Mouse (Mus musculus) embryo, embryonic 11 days (tissue): ENCODE results near the gene Cipc.

Experiments
- DNase-seq: peaks from one replicate; pipeline ENCODE4 v3.0.0-alpha.2; 2015

Gene Cipc

DNA sequence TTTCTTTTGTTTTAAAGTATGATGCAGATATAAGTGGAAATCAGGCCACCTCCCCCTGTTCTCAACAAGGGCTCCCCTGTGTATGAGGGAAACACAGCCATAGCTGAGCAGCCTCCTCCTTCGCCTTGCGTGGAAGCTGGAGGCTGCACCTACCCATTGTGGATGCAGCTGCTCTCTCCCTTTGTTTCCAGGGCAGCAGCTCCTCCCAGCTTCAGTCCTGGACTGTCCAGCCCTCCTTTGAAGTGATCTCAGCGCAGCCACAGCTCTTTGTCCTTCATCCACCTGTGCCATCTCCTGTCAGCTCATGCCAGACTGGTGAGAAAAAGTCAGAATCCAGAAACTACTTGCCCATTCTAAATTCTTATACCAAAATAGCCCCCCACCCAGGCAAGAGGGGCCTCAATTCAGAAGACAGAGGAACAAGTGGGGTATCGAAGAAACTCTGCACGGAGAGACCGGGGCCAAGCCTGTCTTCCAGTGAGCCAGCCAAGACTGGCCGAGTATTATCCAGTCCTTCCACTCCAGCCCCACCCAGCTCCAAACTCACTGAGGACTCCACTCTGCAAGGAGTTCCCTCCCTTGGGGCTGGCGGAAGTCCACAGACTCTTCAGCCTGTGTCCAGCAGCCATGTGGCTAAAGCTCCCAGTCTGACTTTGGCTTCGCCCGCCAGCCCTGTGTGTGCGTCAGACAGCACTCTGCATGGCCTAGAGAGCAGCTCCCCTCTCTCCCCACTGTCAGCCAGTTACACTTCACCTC, 14.9 kb downstream of the Cipc start:
- DNase-seq = no peak

GRCm38 (mm10) chr12:86964278-86965057, 17.6 kb downstream of the Cipc start:
- DNase-seq = no peak

GRCm38 (mm10) chr12:86965237-86965799, 18.5 kb downstream of the Cipc start:
- DNase-seq = no peak

DNA sequence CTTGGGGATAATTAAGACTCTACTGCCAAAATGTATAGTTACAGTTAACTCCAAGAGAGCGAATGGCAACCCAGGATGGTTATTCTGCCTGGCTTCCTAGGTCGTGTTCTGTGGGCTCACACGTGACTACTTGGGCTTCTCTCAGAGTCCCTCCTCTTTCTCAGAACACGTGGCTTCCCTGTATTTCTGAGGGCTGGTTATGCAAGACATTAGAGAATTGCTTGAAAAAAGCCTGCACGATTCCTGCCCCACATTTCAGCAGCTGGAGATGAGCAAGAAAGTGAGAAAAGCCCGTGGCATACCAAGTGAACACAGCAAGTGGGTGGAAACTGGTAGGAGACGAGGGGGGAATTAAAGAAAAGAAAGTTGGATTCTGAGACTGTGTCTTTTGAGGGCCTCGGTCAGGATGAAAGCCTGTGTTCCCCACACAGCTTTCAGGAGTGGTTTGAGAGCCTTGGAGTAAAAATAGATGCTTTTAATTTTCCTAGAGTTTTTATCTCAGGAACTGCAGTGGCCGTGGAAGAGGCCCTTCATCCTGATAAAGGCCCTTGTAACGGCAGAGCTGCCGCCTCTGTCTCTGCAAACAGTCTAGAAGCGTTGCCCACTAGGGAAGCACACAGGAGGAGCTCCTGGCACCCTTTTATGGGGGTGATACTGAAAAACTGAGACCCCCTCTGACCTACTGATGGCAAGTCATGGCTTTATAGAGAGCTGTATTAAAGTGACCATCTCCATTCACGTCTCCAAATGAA, 21.8 kb downstream of the Cipc start:
- no peak for DNase-seq

- DNase-seq = no peak
These were observed 22.4 kb downstream of the Cipc start for GRCm38 (mm10) chr12:86969220-86969601.

- DNase-seq = no peak
These were observed 24.2 kb downstream of the Cipc start for GRCm38 (mm10) chr12:86971089-86971488.

DNA sequence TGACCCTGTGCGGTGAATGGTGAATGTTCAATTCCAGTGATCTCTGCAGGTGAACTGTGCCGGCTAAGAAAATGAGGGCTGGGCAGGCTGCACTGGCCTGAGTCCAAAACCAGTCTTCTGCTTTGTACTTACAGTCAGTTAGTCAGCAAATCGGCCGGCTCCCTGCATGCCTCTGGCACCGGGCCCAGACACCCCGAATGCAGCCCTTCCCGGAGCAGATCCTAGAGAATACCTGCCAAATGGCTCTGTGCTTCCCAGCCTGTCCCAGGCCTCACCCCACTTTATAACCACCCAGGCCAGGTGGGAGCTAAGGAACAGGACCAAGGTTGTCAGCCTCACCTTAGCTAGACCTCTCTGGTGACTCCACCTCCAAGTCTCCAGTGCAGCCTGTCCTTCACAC, 26.4 kb downstream of the Cipc start:
- DNase-seq = no peak

DNA sequence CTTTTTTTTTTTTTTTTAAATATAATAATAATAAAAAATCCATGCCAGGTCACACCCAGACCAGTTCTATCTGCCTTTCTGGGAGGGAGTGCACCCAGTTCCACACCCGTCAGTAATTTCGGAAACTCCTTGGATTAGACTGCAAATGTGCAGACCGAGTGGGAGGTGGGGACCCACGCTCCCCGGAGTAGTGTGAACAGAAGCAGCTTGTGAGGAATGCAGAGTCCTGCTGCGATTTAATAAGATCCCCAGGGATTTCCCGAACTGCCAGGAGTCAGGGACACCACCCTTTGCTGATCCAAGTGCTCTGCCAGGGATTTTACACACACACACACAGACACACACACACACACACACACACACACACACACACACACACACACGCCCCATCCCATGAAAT, 26.9 kb downstream of the Cipc start:
- no peak for DNase-seq

GRCm38 (mm10) chr12:86974387-86975288, 27.8 kb downstream of the Cipc start:
- DNase-seq = peak; percentile 70

DNA sequence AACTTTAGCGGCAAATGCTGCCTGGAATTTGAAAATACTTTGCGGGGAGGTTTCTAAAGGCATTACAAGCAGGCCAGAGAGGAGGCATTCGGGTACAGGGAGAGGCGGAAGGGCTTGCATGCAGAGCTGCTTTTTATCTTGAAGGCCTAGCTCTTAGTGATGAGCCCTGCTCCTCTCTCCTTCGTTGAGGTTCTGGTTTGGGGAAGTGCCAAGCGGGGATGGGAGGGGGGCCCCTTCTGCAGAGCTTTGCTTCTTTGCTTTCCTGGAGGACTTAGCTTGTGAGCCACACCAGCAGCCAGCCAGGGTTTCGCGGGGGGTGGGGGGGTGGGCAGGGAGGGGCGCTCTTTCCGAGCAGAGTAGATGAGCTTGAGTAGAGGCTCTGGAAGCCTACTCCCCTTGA, 28.9 kb downstream of the Cipc start:
- DNase-seq = no peak

- no peak for DNase-seq
These were observed 29.8 kb downstream of the Cipc start for GRCm38 (mm10) chr12:86976511-86977168.

GRCm38 (mm10) chr12:86977833-86978232, 31.0 kb downstream of the Cipc start:
- DNase-seq = no peak

DNA sequence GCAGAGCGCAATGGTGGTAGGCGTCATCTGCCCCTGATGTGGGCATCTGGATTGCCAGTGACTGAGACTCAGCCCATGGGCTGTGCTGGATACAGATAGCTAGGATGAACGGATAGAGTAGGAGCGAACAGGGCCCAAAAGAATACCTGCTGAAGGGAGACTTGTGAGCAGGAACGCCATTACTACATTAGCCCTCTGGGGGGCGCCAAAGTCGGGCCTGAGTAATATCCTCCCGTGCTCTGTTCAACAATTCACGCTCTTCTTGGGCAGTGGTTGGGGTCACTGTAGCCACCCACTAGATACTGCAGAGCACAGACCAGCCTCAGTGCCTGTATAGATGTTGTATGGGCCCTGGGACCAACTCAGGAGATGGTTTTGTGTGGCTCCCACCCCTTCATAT, 34.3 kb downstream of the Cipc start:
- DNase-seq = no peak

- peak; percentile 86 for DNase-seq
These were observed 36.8 kb downstream of the Cipc start for GRCm38 (mm10) chr12:86983470-86984193.

DNA sequence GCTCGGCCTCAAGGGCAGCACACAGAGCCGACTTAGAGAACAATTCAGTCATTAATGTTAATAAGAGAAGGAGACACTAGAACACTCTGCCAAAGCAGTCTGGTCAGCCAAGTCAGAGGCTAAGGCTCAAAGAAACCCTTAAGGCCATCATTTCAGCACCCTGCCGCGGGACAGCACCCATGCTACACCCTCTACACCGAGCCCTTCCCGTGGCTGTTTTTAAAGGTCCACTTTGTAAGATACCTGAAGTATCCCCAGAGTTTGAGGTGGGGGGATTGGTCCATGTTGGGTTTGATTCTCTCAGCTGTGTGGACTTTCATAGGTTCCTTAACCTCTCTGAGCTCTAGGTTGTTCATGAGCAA, 37.3 kb downstream of the Cipc start:
- DNase-seq = peak; percentile 75

- DNase-seq = no peak
These were observed 39.7 kb downstream of the Cipc start for GRCm38 (mm10) chr12:86986562-86986961.

- no peak for DNase-seq
These were observed 41.4 kb downstream of the Cipc start for GRCm38 (mm10) chr12:86988227-86988626.

DNA sequence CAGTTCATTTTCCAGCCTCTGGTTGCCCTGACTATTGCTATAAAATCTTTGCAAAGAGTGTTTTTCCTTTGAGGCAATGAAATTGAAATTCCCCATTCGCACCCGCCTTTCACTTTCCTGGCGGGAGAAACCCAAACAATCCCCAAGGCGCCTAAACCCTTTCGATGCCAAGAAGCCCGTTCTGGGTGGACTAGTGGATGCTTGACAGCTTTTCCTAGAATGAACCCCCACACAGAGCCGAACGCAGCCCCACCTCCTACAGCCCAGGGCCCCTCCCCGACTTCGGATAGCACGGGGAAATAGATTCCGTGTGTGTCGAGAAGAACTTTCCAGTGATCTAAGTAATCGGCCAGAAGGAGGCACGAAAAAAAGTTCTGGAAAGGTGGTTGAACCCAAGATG, 42.5 kb downstream of the Cipc start:
- no peak for DNase-seq

GRCm38 (mm10) chr12:86989890-86990754, 43.3 kb downstream of the Cipc start, which contains the start of gene Zdhhc22:
Zdhhc22 (minus strand) TSS chr12:86990430.
- DNase-seq = peak; percentile 83

DNA sequence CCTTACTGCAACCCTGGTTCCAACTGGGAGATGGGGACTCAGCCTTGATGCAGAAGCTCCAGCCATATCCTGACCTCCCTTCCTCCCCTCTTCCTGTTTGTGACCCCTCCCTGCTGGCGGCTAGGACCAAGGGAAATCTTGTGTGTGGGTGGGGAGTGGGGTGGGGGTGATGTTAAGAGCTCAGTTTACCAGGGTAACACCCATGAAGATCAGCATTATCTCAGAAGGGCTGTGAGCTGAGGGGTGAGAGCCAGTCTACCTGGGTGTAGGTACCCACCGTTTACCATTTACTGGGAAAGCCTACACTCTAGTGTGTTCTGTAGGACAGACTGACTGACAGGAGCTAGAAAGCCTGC, 43.9 kb downstream of the Cipc start:
- no peak for DNase-seq
